Mouse (Mus musculus): ENCODE results near the gene Gm3488.
"Not testable (repeated sequence)": the region's sequence is repeated elsewhere in the genome, so short reads cannot be mapped to it uniquely, and the experiment has no call there.

- TF ChIP-seq CTCF (IDR thresholded peaks at IDR 0.05; ENCODE audit: borderline replicate concordance, extremely low read depth, insufficient read depth, insufficient read length); POLR2A (IDR thresholded peaks at IDR 0.05; ENCODE audit: borderline replicate concordance, extremely low read depth, insufficient read depth, insufficient read length, poor library complexity, severe bottlenecking): not testable (repeated sequence)
Observed at GRCm38 (mm10) chr14:5501374-5501773, at the start of gene Gm3488.
